Mouse (Mus musculus) stomach, embryonic 15.5 days (tissue): ENCODE results near the gene Cacna2d2. TPM values are rescaled to one million over a fixed set of nuclear protein-coding genes. Genes with fewer than 3 reads are reported as not detected.

Experiments used
- ATAC-seq: fragments of 200-750 bp; cut with Nextera tagmentation; 2 replicates; pipeline ENCODE4 v1.8.0; 2017; ENCODE audit warnings: low read depth, moderate number of reproducible peaks, moderate TSS enrichment; ENCODE audit not compliant: insufficient read depth, low FRiP score
- H3K27ac ChIP-seq: fragments of 300-500 bp; sonication (generic); 2 replicates; pipeline ENCODE4 v1.5.1; 2015; ENCODE audit warnings: mild to moderate bottlenecking, inconsistent platforms
- H3K27me3 ChIP-seq: fragments of 300-500 bp; sonication (generic); replicated peaks from 2 replicates; pipeline ENCODE4 v1.6.1; 2015; ENCODE audit warnings: inconsistent platforms
- H3K36me3 ChIP-seq: fragments of 300-500 bp; sonication (generic); 2 replicates; pipeline ENCODE4 v1.6.1; 2015; ENCODE audit warnings: inconsistent platforms
- H3K4me1 ChIP-seq: fragments of 300-500 bp; sonication (generic); 2 replicates; pipeline ENCODE4 v1.6.1; 2015; ENCODE audit warnings: inconsistent platforms
- H3K4me2 ChIP-seq: fragments of 300-500 bp; sonication (generic); 2 replicates; pipeline ENCODE4 v1.6.1; 2015; ENCODE audit warnings: mild to moderate bottlenecking, inconsistent platforms
- H3K4me3 ChIP-seq: fragments of 300-500 bp; sonication (generic); replicated peaks from 2 replicates; pipeline ENCODE4 v1.5.1; 2015; ENCODE audit warnings: inconsistent platforms
- H3K9ac ChIP-seq: fragments of 300-500 bp; sonication (generic); 2 replicates; pipeline ENCODE4 v1.6.1; 2015; ENCODE audit warnings: inconsistent platforms
- H3K9me3 ChIP-seq: fragments of 300-500 bp; sonication (generic); 2 replicates; pipeline ENCODE4 v1.6.1; 2016; ENCODE audit warnings: inconsistent platforms
- WGBS: fragments of 180-500 bp; shearing (Covaris S2); methylation state at CpG from one replicate; pipeline ENCODE4 v1.1.7; 2015; 5-methylcytosine and 5-hydroxymethylcytosine counted together
- polyA plus RNA-seq: library from polyadenylated mRNA; unstranded; fragments of >200 nt; fragmentation: Nextera tagmentation; extraction: Ambion mirVana; gene quantifications from 2 replicates; pipeline ENCODE4 v1.2.1, GENCODE M21; 2015

Gene Cacna2d2
- polyA plus RNA-seq, 1 experiment from 2014 or later: 0.23 TPM

DNA sequence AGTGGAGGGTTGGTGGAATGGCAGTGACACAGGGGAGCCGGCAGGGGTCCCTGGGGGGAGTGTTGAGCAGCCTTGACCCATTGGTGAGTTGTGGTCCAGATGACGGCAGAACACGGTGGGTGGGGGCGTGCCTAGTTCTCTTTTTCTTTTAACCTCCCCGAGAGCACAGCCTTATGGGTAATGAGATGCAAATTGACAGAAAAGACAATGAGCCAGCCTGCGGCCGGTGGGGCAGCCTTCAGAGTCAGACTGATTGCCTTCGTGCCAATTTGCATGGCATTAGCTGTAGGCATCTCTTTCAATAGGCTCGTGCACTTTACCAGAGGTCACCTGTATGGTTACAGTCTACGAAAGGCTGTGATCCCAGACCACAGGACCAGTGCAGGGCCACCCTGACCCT, 86.7 kb downstream of the Cacna2d2 start:
- no peaks in the 10 kb centered on the region for H3K36me3 ChIP-seq
- H3K4me1 ChIP-seq: no peaks in the 10 kb centered on the region
- H3K9ac ChIP-seq: no peak overlapping the region
- H3K4me2 ChIP-seq: no peak overlapping the region
- 70% methylated on average over 10 of the region's 10 CpGs for WGBS
- H3K4me3 ChIP-seq: no peak overlapping the region
- H3K9me3 ChIP-seq: no peaks in the 10 kb centered on the region
- H3K27ac ChIP-seq: no peak overlapping the region
- H3K27me3 ChIP-seq: no peaks in the 10 kb centered on the region
- ATAC-seq: no peak

DNA sequence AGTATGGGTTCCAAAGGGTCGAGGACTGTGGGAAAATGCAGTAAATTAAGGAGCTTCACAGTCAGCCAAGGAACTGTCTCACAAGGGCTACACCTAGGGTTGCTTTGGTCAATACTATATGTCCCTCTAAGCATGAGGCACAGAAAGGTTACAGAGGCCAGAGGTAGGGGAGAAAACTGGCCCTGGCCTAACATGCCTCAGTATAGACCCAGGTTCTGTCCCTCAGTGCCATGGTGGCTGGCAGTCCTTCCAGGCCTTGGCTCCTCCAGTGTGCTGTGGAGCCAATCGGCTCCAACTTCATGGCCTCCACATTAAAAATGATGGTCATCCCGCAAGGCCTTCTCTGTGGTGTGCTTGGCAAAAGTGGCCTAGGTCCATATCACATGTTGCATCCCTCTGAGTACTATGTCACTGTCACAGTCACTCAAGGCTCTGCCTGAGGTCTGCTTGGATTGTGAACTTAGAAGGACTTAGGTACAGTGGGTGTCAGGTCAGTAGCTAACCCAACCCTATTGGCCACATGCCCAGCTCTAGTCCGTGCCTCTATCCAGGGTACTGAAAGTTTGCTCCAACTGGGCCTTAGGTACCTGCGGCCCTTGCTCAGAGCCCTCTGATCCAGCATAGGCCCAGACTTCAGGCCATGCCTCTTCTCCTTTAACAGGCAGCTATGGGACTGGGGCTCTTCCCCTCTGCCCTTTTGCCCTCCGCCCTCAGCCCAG, 87.3 kb downstream of the Cacna2d2 start:
- no peak for ATAC-seq

DNA sequence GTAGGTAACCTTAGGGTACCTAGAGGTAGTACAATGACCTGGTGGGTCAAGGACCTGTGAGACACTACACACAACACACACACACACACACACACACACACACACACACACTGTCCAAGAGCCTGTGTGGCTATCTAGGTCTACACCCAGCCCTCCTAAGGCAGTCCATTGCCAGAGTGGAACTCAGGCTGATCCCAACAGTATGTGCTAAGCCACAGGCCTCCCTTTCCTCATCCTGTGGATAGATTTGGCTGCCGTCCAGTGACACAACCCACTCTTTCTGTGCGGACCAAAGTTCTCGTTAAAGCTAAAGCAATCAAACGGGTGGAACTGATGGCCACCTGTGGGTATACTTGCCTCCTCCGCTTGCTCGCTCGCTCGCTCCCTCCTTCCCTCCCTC, 90.7 kb downstream of the Cacna2d2 start:
- no peaks in the 10 kb centered on the region for H3K36me3 ChIP-seq
- WGBS: 58% methylated on average over 8 of the region's 8 CpGs
- no peaks in the 10 kb centered on the region for H3K4me1 ChIP-seq
- H3K27me3 ChIP-seq: no peaks in the 10 kb centered on the region
- no peak overlapping the region for H3K9ac ChIP-seq
- H3K4me3 ChIP-seq: no peak overlapping the region
- ATAC-seq: no peak
- no peak overlapping the region for H3K27ac ChIP-seq
- H3K4me2 ChIP-seq: no peak overlapping the region
- H3K9me3 ChIP-seq: no peaks in the 10 kb centered on the region

More for the DNA sequence above, 87.3 kb downstream of the Cacna2d2 start:
- Histone ChIP-seq H3K36me3 (no peaks in the 10 kb centered on the region), H3K27ac (no peak overlapping the region), H3K4me3 (no peak overlapping the region), H3K4me1 (no peaks in the 10 kb centered on the region), H3K27me3 (no peaks in the 10 kb centered on the region), H3K9ac (no peak overlapping the region), H3K4me2 (no peak overlapping the region), H3K9me3 (no peaks in the 10 kb centered on the region)
- 63% methylated on average over 6 of the region's 6 CpGs for WGBS

DNA sequence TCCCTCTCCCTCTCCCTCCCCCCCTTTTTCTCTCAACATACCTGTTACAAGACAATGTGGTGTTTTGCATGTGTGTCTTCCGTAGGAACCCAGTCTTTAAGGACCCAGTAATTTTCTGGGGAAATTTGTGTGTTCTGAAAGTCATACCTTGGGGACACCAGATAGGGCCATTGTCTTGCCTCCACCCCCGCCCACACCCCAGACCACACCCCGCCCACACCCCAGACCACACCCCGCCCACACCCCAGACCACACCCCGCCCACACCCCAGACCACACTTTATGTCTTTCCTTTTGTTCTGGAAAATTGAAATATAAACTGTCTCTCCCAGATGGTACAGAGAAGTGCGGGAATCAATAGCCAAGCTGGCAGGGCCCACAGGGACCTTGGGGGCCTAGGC, 91.2 kb downstream of the Cacna2d2 start:
- 54% methylated on average over 6 of the region's 6 CpGs for WGBS
- H3K4me3 ChIP-seq: no peak overlapping the region

DNA sequence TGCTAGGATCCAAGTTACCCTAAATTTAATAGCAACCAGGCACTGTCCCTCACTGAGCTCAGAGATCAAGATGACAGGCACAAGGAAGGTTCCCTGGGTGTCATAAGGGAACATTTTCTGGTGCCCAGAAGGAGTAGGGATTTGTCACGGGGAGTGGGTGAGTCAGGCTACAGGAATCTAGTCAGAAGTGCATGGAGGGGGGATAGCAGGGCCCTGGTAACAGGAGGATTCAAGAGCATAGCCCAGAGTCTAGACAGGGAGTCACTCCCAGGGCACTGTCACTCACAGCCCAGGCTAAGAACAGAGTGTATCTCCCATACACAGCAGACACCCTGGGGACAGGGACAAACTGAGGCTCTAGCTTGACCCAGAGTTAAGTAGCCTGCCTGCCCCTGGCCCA, 94.1 kb downstream of the Cacna2d2 start:
- no peak for ATAC-seq
- Histone ChIP-seq H3K27me3 (no peaks in the 10 kb centered on the region), H3K4me1 (no peaks in the 10 kb centered on the region), H3K27ac (no peak overlapping the region), H3K36me3 (no peaks in the 10 kb centered on the region), H3K9ac (no peak overlapping the region), H3K4me3 (no peak overlapping the region), H3K4me2 (no peak overlapping the region), H3K9me3 (no peaks in the 10 kb centered on the region)
- WGBS: 45% methylated on average over 1 of the region's 1 CpGs

More for the DNA sequence above, 91.2 kb downstream of the Cacna2d2 start:
- Histone ChIP-seq H3K4me1 (no peaks in the 10 kb centered on the region), H3K36me3 (no peaks in the 10 kb centered on the region), H3K9ac (no peak overlapping the region), H3K27me3 (no peaks in the 10 kb centered on the region), H3K4me2 (no peak overlapping the region), H3K9me3 (no peaks in the 10 kb centered on the region), H3K27ac (no peak overlapping the region)
- no peak for ATAC-seq

DNA sequence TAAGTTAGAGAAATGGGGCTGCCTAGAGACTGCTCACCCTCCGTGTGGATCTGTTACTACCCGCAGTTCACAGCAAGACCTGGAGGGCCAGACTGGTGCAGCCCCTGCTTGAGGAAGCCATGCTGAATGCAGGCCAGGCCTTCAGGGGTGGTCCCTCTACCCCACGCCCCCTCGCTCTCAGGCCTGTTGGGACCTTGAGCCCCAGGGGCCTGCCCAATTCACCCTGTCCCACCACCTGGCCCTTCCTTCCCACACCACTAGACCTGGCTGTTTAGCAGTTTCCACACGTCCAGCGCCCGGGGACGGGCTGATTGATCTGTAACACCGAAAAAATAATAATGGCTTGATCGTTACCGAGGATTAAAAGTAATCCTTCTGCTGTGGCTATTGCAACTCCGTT, 94.8 kb downstream of the Cacna2d2 start:
- no peaks in the 10 kb centered on the region for H3K4me1 ChIP-seq
- WGBS: 77% methylated on average over 12 of the region's 12 CpGs
- no peak for ATAC-seq
- no peak overlapping the region for H3K4me3 ChIP-seq
- H3K4me2 ChIP-seq: no peak overlapping the region
- H3K36me3 ChIP-seq: no peaks in the 10 kb centered on the region
- H3K9me3 ChIP-seq: no peaks in the 10 kb centered on the region
- no peak overlapping the region for H3K27ac ChIP-seq
- no peaks in the 10 kb centered on the region for H3K27me3 ChIP-seq
- H3K9ac ChIP-seq: no peak overlapping the region

DNA sequence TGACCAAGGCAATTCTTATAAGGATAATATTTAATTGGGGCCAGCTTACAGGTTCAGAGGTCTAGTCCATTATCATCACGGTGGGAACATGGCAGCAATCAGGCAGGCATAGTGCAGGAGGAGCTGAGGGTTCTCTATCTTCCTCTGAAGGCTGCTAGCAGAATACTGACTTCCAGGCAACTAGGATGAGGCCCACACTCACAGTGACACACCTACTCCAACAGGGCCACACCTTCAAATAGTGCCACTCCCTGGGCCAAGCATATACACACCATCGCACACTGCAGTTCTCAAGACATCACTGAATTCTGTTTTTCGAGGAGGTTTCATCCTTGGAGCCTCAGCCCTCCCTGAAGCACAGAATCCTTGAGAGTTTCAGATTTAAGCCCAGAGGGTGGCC, 96.9 kb downstream of the Cacna2d2 start:
- H3K4me3 ChIP-seq: no peak overlapping the region
- ATAC-seq: no peak
- no peak overlapping the region for H3K9ac ChIP-seq
- no peaks in the 10 kb centered on the region for H3K4me1 ChIP-seq
- 66% methylated on average over 3 of the region's 3 CpGs for WGBS
- H3K4me2 ChIP-seq: no peak overlapping the region
- H3K27me3 ChIP-seq: no peaks in the 10 kb centered on the region
- no peaks in the 10 kb centered on the region for H3K9me3 ChIP-seq
- no peaks in the 10 kb centered on the region for H3K36me3 ChIP-seq
- H3K27ac ChIP-seq: no peak overlapping the region

DNA sequence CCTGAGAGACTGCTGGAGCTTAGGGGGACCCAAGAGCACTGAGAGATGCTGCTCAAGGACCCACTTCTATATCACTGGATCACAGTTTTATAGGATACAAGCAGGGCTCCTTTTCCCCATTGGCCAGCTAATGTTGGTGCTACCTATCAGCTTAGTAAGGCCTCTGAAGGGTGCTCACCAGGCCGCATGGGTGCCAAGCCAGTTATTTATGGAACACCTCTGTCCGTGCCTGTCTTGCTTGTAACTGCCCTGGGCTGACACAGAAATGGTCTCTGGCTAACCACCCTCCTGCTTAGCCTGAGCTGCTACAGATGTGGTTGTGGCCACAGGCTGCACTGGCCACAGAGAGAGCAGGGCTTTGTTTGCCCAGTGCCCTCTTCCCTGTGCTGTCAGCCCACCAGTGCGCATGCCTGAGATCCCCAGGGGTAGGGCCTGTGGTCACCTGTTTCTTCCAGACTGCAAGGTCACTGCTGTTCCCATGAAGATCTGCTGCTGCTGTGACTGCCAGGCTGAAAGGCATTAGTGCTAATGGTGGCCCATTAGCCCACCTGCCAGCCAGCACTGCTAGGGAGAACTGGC, 101.4 kb downstream of the Cacna2d2 start:
- H3K9ac ChIP-seq: no peak overlapping the region
- H3K27ac ChIP-seq: no peak overlapping the region
- 90% methylated on average over 3 of the region's 3 CpGs for WGBS
- H3K4me1 ChIP-seq: no peaks in the 10 kb centered on the region
- no peaks in the 10 kb centered on the region for H3K27me3 ChIP-seq
- no peaks in the 10 kb centered on the region for H3K9me3 ChIP-seq
- no peak overlapping the region for H3K4me2 ChIP-seq
- no peak overlapping the region for H3K4me3 ChIP-seq
- no peaks in the 10 kb centered on the region for H3K36me3 ChIP-seq
- no peak for ATAC-seq

DNA sequence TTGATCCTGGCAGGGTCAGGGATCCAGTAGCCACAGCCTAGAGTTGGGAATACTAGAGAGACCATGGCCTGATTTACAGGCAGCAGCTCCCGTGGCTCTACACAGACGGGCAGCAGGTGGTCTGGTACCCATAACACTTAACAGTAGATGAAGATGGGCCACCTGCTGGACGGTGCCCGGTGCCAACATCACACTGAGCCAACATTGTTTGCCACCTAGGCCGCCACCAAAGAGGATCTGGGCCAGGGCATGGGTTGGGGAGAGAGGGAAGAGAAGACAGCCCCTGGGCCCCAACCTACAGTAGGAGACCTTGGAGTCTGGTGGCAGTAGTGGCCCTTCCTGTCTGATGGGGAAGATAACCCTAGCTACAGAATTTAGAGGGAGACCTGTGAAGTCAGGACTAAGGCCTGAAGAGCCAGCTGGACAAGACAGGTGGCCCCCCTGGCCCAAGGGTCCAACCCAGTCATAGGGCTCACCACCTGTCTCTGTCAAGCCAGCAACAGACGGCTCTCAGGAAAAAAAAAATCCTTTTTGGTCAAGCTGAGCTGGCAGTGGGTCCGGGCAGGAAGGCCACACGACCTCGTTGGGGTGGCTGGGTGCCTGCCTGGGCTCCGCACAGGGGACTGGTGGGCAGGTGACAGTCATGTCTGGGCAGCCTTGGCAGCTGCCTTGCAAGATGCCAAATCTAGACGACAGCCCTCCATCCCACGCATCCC, 102.9 kb downstream of the Cacna2d2 start:
- 84% methylated on average over 12 of the region's 12 CpGs for WGBS
- no peak for ATAC-seq

DNA sequence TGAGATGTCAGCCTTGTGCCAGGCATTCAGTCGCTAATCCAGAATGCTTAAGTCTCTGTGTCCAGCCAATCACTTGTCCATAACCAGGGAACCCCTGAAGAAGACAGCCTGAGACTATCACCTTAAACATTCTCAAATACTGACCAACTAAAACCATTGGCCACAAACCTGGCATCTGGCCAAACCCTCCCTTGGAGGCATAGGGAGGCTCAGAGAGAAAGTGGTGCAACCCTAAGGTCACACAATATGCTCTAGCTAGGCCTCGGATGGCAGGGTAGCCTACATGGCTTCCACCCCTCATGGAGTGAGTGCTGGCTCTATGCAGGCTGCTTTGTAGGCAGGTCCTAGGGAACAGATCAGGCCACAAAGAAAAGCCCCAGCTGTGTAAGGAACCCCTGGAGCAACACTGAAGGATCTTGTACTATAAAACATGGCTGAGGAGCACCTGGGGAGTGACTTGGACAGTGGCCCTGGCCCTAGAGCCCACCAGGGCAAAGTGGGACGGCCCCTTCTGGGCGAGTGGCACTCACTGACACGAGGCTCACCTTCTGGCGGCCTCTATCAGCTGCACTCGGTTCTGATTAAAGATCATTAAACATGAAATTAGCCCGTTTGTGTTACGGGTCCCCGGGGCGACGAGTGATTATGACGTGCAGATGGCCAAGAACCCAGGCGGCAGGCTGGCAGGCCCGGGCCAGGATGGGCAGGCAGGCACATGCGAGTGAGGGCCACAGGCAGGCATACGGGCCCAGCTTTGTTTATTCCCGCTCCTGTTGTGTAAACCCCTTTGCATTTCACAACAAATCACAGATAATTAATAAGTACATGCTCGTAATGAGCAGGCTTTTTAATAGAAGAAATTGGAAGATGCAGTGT, 105.5 kb downstream of the Cacna2d2 start:
- no peaks in the 10 kb centered on the region for H3K36me3 ChIP-seq
- no peaks in the 10 kb centered on the region for H3K9me3 ChIP-seq
- no peak for ATAC-seq
- no peak overlapping the region for H3K4me3 ChIP-seq
- WGBS: 83% methylated on average over 19 of the region's 19 CpGs
- H3K4me1 ChIP-seq: 0 out of 2 replicates have a peak, but pooled peaks cover 2% of the 10 kb centered on the region
- H3K4me2 ChIP-seq: no peak overlapping the region
- H3K9ac ChIP-seq: no peak overlapping the region
- no peaks in the 10 kb centered on the region for H3K27me3 ChIP-seq
- H3K27ac ChIP-seq: no peak overlapping the region

More for the DNA sequence above, 102.9 kb downstream of the Cacna2d2 start:
- Histone ChIP-seq H3K4me3 (no peak overlapping the region), H3K4me1 (no peaks in the 10 kb centered on the region), H3K4me2 (no peak overlapping the region), H3K36me3 (no peaks in the 10 kb centered on the region), H3K9me3 (no peaks in the 10 kb centered on the region), H3K27me3 (no peaks in the 10 kb centered on the region), H3K9ac (no peak overlapping the region), H3K27ac (no peak overlapping the region)

DNA sequence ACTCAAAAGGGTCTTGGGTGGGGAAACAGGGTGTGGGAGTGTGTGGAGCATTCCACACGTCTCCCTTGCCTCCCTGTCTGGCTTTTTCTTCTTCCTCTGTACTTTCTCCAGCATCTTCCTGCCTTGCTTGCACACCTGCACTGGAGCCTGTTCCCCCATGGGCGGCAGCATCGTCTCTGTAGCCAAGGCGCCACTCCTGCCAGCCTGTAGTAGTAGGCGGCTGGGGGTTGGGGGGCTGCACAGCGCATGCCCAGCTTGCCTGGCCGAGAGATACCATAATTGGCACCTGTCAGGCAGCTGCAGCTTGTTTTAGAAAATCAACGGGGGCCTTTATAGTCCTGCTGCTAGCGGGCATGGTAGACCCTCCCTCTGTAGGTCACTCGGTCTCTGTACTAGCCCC, 108.9 kb downstream of the Cacna2d2 start:
- 0 out of 2 replicates have a peak, but pooled peaks cover 2% of the 10 kb centered on the region for H3K4me1 ChIP-seq
- ATAC-seq: no peak
- H3K9me3 ChIP-seq: no peaks in the 10 kb centered on the region
- H3K27me3 ChIP-seq: no peaks in the 10 kb centered on the region
- no peak overlapping the region for H3K4me3 ChIP-seq
- H3K27ac ChIP-seq: no peak overlapping the region
- 52% methylated on average over 10 of the region's 10 CpGs for WGBS
- H3K4me2 ChIP-seq: no peak overlapping the region
- H3K36me3 ChIP-seq: no peaks in the 10 kb centered on the region
- H3K9ac ChIP-seq: no peak overlapping the region
